Mouse (Mus musculus) layer of hippocampus, adult 2 months (tissue): ENCODE results near the gene Ran. TPM values are rescaled to one million over a fixed set of nuclear protein-coding genes. Genes with fewer than 3 reads are reported as not detected.
"Not testable (repeated sequence)": the region's sequence is repeated elsewhere in the genome, so short reads cannot be mapped to it uniquely, and the experiment has no call there.

Experiments
- DNase-seq, 2 experiments: peaks; one replicate each; pipeline ENCODE4 v3.0.0; 2022; ENCODE audit warnings: low spot score in 2 of 2
- H3K27ac ChIP-seq: fragments of 200-600 bp; 2 replicates; pipeline ENCODE4 v1.8.1; 2022
- H3K4me3 ChIP-seq: fragments of 200-600 bp; 2 replicates; pipeline ENCODE4 v1.8.1; 2022; ENCODE audit warnings: mild to moderate bottlenecking
- CTCF ChIP-seq: fragments of 200-600 bp; conservative IDR thresholded peaks from 2 replicates; pipeline ENCODE4 v1.8.1; 2022; ENCODE audit warnings: antibody characterized with exemption, mild to moderate bottlenecking, moderate library complexity
- long read RNA-seq, 2 experiments: library from polyadenylated mRNA; stranded (forward); transcript quantifications; one replicate each; pipeline ENCODE4 v2.0.0; 2021; ENCODE audit warnings: borderline mapping rate in 2 of 2
- total RNA-seq, 2 experiments: library from RNA; stranded (reverse); gene quantifications; 2 replicates each; pipeline ENCODE4 v1.2.3; 2021

Ran gene
- 100 to 1,000 TPM; 160 to 167 TPM for total RNA-seq
- long read RNA-seq, experiment 1, transcript Ran-202 (6 exons, 2,423 nt): minor isoform, 18 of 221 reads
- long read RNA-seq, experiment 1, transcript Ran-201 (7 exons, 2,377 nt): major isoform, 175 of 221 reads
- long read RNA-seq, experiment 1, partial matches to known transcripts: 11 of 221 reads
- long read RNA-seq, experiment 1, other reads (novel, unspliced or antisense): 17 of 221 reads
- long read RNA-seq, experiment 2, transcript Ran-201 (7 exons, 2,377 nt): major isoform, 222 of 274 reads
- long read RNA-seq, experiment 2, transcript Ran-202 (6 exons, 2,423 nt): minor isoform, 16 of 274 reads
- long read RNA-seq, experiment 2, partial matches to known transcripts: 7 of 274 reads
- long read RNA-seq, experiment 2, other reads (novel, unspliced or antisense): 29 of 274 reads

DNA sequence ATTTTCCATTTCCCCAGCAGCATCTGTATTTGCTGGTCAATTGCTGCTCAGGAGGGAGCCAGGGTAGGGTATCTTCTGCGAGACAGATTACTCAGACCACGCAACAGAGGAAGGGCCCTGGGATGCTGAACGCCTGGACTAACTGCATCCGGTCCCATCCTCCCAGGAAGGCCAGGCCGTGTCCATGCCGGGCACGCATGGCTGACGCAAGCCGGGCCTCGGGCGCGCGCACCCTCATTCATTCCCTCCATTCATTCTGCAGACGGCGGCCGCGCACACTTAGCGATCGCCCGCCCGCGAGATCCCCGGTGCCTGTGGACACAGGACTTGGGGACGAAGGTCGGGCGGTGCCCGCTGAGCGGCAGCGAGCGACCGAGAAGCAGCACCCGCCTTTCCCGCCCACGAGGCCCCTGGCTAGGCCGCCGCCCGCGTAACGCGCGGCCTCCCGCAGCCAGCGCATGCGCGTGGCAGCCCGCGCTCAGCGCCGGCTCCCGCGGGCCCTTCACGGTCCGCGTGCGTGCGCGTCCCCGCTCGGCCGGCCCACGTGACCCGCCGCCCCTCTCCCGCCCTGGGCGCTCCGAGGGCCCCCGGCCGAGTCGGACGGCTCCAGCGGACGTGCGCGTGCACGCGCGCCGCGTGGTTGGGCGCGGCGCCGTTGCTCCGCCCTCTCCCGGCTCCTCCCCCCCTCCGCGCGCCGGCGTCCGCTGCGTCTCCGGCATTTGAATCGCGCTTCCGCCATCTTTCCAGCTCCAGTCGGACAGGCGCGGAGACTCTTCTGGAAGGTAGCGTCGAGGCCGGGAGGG, at the start of gene Ran:
Gene Ran, plus strand, starts transcription at position 573 of the 803 bp plus-strand sequence.
- peak within 1 kb of the TSS; percentile 100 for H3K27ac ChIP-seq
- no peak for TF ChIP-seq CTCF
- peak within 1 kb of the TSS; percentile 91 for H3K4me3 ChIP-seq
- peak; percentile 94 to 96 for DNase-seq

DNA sequence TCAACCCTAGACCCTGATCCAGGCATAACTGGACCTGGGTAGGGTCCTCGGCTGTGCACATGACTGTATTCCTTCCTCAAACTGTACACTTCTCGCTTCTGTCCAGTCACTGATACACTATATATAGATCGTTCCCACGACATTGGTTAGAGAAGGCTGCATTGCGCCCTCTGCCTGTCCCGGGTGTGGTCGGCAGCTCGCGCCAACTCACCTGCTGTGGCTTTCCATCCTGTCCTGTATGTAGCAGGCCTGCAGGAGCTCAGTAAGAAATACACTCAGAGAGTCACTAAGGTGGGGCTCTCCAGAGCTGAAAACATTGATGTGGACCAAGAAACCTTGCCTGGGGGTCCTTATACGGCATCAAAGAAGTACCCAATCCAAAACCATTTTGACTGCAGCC, 49.0 kb upstream of the Ran start:
- no peak for TF ChIP-seq CTCF
- no peak overlapping the region for H3K27ac ChIP-seq
- DNase-seq: no peak
- H3K4me3 ChIP-seq: no peak overlapping the region

DNA sequence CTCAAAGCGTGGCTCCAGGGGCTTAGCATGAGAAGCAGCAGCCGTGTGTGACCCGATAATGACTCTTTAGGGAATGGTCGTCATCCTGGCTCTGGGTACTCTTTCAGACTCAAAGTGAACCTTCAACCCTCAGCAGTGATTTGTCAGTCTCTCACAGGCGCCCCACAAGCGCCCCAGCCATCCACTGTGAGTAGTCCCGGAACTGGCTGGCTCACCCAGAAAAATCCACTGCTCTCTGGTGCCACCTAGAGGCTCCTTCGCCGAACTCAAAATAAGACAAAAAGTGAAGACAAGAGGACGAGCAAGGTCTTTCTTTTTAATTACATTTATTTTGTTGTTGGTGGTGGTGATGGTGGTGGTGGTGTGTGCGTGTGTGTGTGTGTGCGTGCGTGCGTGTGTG, 48.6 kb upstream of the Ran start:
- TF ChIP-seq CTCF: peak; percentile 80
- Histone ChIP-seq H3K4me3 (no peak overlapping the region), H3K27ac (no peak overlapping the region)

DNA sequence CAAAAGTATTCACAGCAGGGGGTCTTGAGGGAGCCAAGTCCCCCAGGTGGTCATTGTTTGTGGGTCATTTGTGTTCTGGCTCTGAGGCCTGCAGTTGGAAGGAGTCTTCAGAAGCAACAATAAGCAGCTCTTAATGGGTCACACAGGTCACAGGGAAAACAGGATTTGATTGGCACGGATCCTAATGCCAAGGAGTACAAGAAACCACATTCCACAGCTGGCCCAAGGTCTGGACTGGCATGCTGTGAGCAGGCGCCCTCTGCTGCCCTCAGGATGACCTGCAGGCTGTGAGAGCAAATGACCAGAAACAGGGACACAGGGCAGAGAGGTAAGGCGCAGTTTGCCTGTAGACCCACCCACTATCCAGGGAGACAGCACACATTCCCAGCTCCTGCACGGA, 43.6 kb upstream of the Ran start:
- peak; percentile 72 for TF ChIP-seq CTCF
- H3K27ac ChIP-seq: no peak overlapping the region
- no peak for DNase-seq
- H3K4me3 ChIP-seq: no peak overlapping the region

More for the DNA sequence above, 48.6 kb upstream of the Ran start:
- peak; percentile 71 to 90 for DNase-seq

DNA sequence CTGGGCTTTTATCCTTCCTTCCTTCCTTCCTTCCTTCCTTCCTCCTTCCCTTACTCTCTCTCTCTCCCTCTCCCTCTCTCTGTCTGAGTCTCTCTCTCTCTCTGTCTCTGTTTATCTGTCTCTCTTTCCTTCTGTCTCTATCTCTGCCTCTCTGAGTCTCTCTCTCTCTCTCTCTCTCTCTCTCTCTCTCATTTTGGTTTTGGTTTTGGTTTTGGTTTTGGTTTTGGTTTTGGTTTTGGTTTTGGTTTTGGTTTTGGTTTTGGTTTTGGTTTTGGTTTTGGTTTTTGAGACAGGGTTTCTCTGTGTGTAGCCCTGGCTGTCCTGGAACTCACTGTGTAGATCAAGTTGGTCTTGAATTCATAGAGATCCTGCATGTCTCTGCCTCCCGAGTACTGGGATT, 42.4 kb upstream of the Ran start:
- H3K4me3 ChIP-seq, DNase-seq, H3K27ac ChIP-seq: not testable (repeated sequence)

DNA sequence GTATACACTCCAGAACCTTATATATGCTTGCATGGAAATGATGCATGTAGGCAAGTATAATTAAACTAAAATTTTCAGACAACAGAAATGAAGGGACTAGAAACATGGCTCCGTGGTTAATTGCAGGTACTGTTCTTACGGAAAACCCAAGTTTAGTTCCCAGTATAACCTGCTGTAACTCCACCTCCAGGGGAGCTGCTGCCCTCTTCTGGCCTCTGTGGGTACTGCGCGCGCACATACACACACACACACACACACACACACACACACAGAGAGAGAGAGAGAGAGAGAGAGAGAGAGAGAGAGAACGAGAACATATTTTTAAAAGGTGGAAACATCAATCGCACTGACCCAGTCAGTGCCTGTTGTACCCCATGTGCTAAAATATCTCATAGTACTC, 40.9 kb upstream of the Ran start:
- peak; percentile 25; the same call in 1 of the 2 replicates for TF ChIP-seq CTCF
- no peak for DNase-seq
- no peak overlapping the region for H3K27ac ChIP-seq
- H3K4me3 ChIP-seq: no peak overlapping the region

DNA sequence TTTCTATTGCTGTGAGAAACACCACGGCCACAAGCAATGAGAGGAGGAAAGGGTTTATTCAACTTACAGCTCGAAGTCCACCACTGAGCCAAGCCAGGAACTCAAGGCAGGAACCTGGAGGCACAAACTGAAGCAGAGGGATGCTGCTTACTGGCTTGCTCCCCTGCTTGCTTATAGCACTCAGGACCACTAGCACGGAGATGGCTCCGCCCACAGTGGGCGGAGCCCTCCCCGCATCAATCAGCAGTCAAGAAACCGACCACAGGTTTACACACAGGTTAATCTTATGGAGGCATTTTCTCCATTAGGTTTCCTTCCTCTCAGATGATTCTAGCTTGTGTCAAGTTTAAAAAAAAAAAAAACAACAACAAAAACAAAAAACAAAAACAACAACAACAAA, 39.0 kb upstream of the Ran start:
- DNase-seq: no peak
- no peak overlapping the region for H3K4me3 ChIP-seq
- TF ChIP-seq CTCF: no peak
- no peak overlapping the region for H3K27ac ChIP-seq

DNA sequence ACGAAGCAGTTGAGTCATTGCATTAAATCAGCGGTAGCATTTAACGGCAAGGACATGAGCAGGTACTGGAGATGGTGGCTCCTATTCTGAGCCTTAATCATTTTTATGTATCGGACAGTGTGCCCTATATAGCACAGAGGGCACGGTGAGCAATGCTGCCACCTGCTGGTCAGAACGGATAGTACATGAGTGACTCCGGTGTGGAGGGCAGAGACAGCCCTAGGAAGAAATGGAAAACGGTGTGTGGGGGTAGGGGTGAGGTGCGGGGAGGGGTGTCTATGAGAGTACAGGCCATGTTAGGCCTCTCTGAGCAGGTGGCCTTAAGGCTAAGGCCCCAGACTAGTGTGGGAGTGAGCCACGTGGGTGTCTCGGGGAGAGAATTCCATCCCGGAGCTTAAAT, 38.3 kb upstream of the Ran start:
- DNase-seq: peak in 1 of 2 experiments; percentile 77
- TF ChIP-seq CTCF: peak; percentile 86
- Histone ChIP-seq H3K27ac (no peak overlapping the region), H3K4me3 (no peak overlapping the region)

DNA sequence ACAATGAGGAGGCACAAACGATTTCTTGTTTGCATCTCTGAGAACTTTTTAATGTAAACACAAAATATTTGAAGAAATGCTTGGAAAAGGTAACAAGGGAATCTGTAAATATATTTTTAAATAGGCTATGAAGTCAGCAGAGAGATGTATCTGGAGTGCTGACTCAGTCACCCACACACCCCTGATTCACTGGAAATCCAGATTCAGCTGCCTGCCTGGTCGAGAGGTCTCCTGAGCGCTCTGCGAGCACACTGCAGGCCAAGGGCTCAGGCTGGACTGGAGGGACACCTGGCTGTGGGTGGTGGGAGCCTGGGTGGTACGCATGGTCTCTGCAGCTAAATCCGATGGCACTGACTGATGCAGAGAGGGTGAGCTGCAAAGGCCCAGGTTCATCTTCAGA, 35.3 kb upstream of the Ran start:
- TF ChIP-seq CTCF: no peak
- no peak for DNase-seq
- peak overlapping the region; percentile 36; the same call in 1 of the 2 replicates for H3K27ac ChIP-seq
- no peak overlapping the region for H3K4me3 ChIP-seq

DNA sequence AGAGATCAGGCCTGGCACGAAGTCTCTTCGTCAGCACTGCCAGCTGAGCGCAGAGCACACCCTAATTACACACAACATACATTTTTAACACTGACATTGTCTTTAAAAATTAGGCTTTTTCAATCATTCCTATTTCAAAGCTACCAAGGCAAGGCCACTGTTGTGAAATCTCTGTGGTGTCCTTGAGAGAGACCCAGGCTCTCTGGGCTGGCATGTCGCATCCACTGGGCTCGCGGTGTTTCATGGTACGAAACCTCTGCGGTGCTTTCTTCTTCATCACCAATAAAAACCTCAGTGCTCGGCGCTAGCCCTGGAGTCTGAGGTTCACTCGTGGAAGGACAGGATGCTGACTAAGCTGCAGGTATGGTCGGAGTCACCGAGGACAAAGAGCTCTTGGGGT, 33.9 kb upstream of the Ran start:
- no peak for TF ChIP-seq CTCF
- no peak overlapping the region for H3K27ac ChIP-seq
- no peak for DNase-seq
- no peak overlapping the region for H3K4me3 ChIP-seq

DNA sequence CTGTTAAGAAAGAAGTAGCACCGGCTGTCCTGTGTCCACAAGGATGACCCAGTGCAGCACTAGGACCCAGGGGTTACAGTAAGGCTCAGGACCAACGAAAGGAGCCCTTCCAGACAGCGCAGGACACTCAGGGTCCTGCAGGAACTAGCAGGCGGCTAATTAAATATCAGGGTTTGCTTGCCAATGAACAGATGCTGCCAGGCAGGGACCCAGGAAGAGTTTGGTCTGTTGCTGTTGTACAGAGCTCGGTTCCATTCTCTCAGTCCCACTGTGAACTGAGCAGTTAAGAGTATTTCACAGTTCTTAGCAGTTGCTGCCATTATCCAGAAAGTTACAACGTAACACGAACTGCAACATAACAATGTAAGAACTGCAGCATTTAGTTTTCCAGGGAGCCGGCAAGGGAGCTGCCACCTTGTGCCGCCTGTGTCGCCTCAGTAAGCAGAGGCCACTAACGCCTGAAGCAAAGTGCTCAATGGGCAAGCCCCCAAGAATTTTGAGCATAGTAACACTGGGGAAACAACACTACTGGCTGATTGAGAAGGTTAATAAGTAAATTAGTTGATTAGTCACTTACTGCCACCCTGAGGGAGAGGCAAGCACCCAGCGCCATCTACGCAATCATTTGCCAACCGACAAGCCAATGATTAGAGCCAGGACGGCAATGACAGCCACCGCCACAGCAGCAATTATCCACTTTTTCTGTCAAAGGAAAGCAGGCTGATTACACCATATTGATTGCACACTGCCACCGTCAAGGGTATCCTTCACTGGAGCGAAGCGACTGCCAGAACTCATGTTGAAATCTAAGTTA, 32.5 kb upstream of the Ran start:
- no peak for DNase-seq
- TF ChIP-seq CTCF: no peak
- Histone ChIP-seq H3K27ac (peak overlapping the region; percentile 28; the same call in 1 of the 2 replicates), H3K4me3 (no peak overlapping the region)

DNA sequence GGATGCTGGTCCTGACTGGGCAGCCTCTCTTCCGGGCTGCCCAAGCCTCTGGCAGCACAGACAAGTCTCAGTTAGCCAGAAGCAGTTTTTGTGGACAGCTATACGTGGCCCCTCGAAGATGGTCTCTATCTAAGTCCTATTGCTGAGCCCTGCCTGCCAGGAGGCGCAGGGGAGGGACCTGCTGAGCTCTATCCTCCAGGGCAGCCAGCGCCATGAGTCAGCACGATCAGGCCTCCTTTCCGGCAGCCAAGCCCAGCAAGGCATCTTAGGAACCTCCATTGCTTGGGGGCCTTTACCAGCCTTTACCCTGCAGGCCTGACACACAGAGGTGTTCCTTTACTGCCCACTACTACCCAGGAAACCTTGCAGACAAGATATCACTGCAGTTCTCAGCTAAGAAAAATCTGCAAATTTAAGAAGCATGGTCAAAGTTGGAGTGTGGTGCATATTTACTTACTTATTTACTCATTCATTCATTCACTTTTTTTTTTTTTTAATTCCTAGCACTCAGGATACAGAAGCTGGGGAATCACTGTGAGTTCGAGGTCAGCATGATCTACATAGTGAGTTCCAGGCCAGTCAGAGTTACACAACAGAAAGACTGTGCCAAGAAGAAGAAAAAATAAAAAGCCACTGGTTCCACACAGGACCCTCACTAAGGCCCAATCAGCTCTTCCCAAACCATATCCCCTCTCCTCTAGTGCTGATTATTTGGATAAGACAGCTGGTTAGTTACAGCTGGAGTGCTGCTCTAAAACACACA, 19.0 kb upstream of the Ran start:
- no peak for DNase-seq
- no peak for TF ChIP-seq CTCF
- H3K27ac ChIP-seq: peak overlapping the region; percentile 11; the same call in 1 of the 2 replicates
- no peak overlapping the region for H3K4me3 ChIP-seq
